Mouse (Mus musculus) 3T3-L1 (cell line): ENCODE measurements around the gene Frmd4a.

ENCODE experiments used
- DNase-seq: peaks from one replicate; pipeline ENCODE4 v3.0.0-alpha.2; 2015; ENCODE audit warnings: low read depth, low spot score

Gene Frmd4a

GRCm38 (mm10) chr2:4477311-4477710, 459.8 kb downstream of the Frmd4a start:
- peak; percentile 89 for DNase-seq

GRCm38 (mm10) chr2:4480180-4480579, 462.7 kb downstream of the Frmd4a start:
- DNase-seq, result peak; percentile 88

- no peak for DNase-seq
These were observed 463.6 kb downstream of the Frmd4a start for GRCm38 (mm10) chr2:4481154-4481553.

- no peak for DNase-seq
These were observed 468.7 kb downstream of the Frmd4a start for GRCm38 (mm10) chr2:4486185-4486584.

GRCm38 (mm10) chr2:4487280-4487679, 469.8 kb downstream of the Frmd4a start:
- DNase-seq, result no peak

- DNase-seq, result no peak
These were observed 473.3 kb downstream of the Frmd4a start for GRCm38 (mm10) chr2:4490845-4491244.

GRCm38 (mm10) chr2:4492485-4493481, 475.3 kb downstream of the Frmd4a start:
- DNase-seq, result peak; percentile 88

GRCm38 (mm10) chr2:4494478-4494877, 477.0 kb downstream of the Frmd4a start:
- DNase-seq, result no peak

GRCm38 (mm10) chr2:4499257-4499656, 481.7 kb downstream of the Frmd4a start:
- peak; percentile 86 for DNase-seq

GRCm38 (mm10) chr2:4499916-4500315, 482.4 kb downstream of the Frmd4a start:
- no peak for DNase-seq

GRCm38 (mm10) chr2:4501257-4502027, 483.9 kb downstream of the Frmd4a start:
- DNase-seq, result no peak

GRCm38 (mm10) chr2:4504413-4504812, 486.9 kb downstream of the Frmd4a start:
- no peak for DNase-seq

- DNase-seq, result no peak
These were observed 488.2 kb downstream of the Frmd4a start for GRCm38 (mm10) chr2:4505695-4506094.

- no peak for DNase-seq
These were observed 489.1 kb downstream of the Frmd4a start for GRCm38 (mm10) chr2:4506659-4507058.

- no peak for DNase-seq
These were observed 490.5 kb downstream of the Frmd4a start for GRCm38 (mm10) chr2:4507887-4508615.

- DNase-seq, result no peak
These were observed 491.6 kb downstream of the Frmd4a start for GRCm38 (mm10) chr2:4508959-4509615.

GRCm38 (mm10) chr2:4509739-4510138, 492.2 kb downstream of the Frmd4a start:
- DNase-seq, result no peak

- no peak for DNase-seq
These were observed 492.9 kb downstream of the Frmd4a start for GRCm38 (mm10) chr2:4510208-4511079.

- DNase-seq, result no peak
These were observed 493.5 kb downstream of the Frmd4a start for GRCm38 (mm10) chr2:4511080-4511386.

GRCm38 (mm10) chr2:4512607-4513006, 495.1 kb downstream of the Frmd4a start:
- DNase-seq, result no peak
